ENCODE assay signal across 18 mouse cellular contexts in genomic region chr6:38109871-38110270, GRCm38 (mm10). TPM values are rescaled to one million over a fixed set of nuclear protein-coding genes. Genes with fewer than 3 reads are reported as not detected.
DNase-seq lines count a peak whose midpoint lies in the region; ATAC-seq lines count a peak whose summit lies in the region.
"Had no signal": no experiment of that assay in that cellular context is flagged by ENCODE, and none has a peak within 500 bp of the region (broad histone marks: within the 10 kb centered on the region; RNA-seq: fewer than 3 reads in every experiment).

No protein-coding gene starts in this region.

- H3K27me3 ChIP-seq in heart, embryonic 15.5 days: no peaks in the 10 kb centered on the region
- H3K27me3 ChIP-seq in hindbrain, embryonic 13.5 days: no peaks in the 10 kb centered on the region
- H3K27me3 ChIP-seq: forebrain, embryonic 12.5 days; midbrain, embryonic 13.5 days; Patski had no signal

- no peaks in the 10 kb centered on the region for H3K9me3 ChIP-seq in heart, embryonic 15.5 days (replicated peaks)
- H3K9me3 ChIP-seq in hindbrain, embryonic 13.5 days: no peaks in the 10 kb centered on the region
- H3K9me3 ChIP-seq: forebrain, embryonic 12.5 days; hindbrain, embryonic 10.5 days; liver, embryonic 15.5 days; midbrain, embryonic 13.5 days had no signal

- no peaks in the 10 kb centered on the region for H3K36me3 ChIP-seq in heart, embryonic 15.5 days
- no peaks in the 10 kb centered on the region for H3K36me3 ChIP-seq in hindbrain, embryonic 13.5 days
- H3K36me3 ChIP-seq: forebrain, embryonic 12.5 days; hindbrain, embryonic 10.5 days; liver, embryonic 15.5 days; midbrain, embryonic 13.5 days had no signal

- WGBS in heart, embryonic 15.5 days: 19% methylated on average over 9 of the region's 9 CpGs
- 16% methylated on average over 9 of the region's 9 CpGs for WGBS in hindbrain, embryonic 13.5 days

- H3K4me1 ChIP-seq in heart, embryonic 15.5 days (replicated peaks): no peaks in the 10 kb centered on the region
- no peaks in the 10 kb centered on the region for H3K4me1 ChIP-seq in hindbrain, embryonic 13.5 days (replicated peaks)
- H3K4me1 ChIP-seq: liver, embryonic 15.5 days had no signal

- H3K9ac ChIP-seq in heart, embryonic 15.5 days: no peak overlapping the region
- no peak overlapping the region for H3K9ac ChIP-seq in hindbrain, embryonic 13.5 days
- H3K9ac ChIP-seq: forebrain, embryonic 12.5 days; liver, embryonic 15.5 days; midbrain, embryonic 13.5 days had no signal

- no peak overlapping the region for H3K27ac ChIP-seq in heart, embryonic 15.5 days
- no peak overlapping the region for H3K27ac ChIP-seq in hindbrain, embryonic 13.5 days
- H3K27ac ChIP-seq: forebrain, embryonic 12.5 days; hindbrain, embryonic 10.5 days; liver, embryonic 15.5 days; midbrain, embryonic 13.5 days had no signal

- H3K4me3 ChIP-seq in heart, embryonic 15.5 days: no peak overlapping the region
- H3K4me3 ChIP-seq in hindbrain, embryonic 13.5 days: no peak overlapping the region
- H3K4me3 ChIP-seq: forebrain, embryonic 12.5 days; hindbrain, embryonic 10.5 days; liver, embryonic 15.5 days; midbrain, embryonic 13.5 days had no signal

- no peak for ATAC-seq in heart, embryonic 15.5 days (replicated peaks; ENCODE audit: insufficient number of reproducible peaks, insufficient read depth, low FRiP score, low read depth)
- no peak for ATAC-seq in hindbrain, embryonic 13.5 days (ENCODE audit: low FRiP score)
- ATAC-seq: CD4-positive, CD25-positive, alpha-beta regulatory T cell, adult 4 months; intestine, postnatal 0 days; Patski had no signal

- H3K4me2 ChIP-seq in heart, embryonic 15.5 days: peak overlapping the region; percentile 12; the same call in 1 of the 2 replicates
- no peak overlapping the region for H3K4me2 ChIP-seq in hindbrain, embryonic 13.5 days
- H3K4me2 ChIP-seq: forebrain, embryonic 12.5 days; liver, embryonic 15.5 days; midbrain, embryonic 13.5 days had no signal

- no peak for DNase-seq in heart, postnatal 4 days
- peak; percentile 10 for DNase-seq in retina, embryonic 14.5 days (ENCODE audit: low spot score)
- no peak for DNase-seq in retina, postnatal 1 day
- DNase-seq in kidney, postnatal 14 days: peak; percentile 46
- no peak for DNase-seq in T-cell, adult 2 months (ENCODE audit: low spot score)
- no peak for DNase-seq in spleen, postnatal 10 days (ENCODE audit: low spot score in 2 of 2)
- DNase-seq: adrenal gland, adult 2 months; gastrocnemius, postnatal 10 days had no signal

RNA-seq across cellular contexts. Expression of gene Tmem213, which starts 0.8 kb away (rescaled TPM):
- polyA plus RNA-seq in heart, embryonic 15.5 days (2015; fragmentation: Nextera tagmentation; extraction: Ambion mirVana): 1.3 and 2.0 TPM in 2 replicates
- total RNA-seq in heart, postnatal 4 days (2021): not detected
- not detected in 2 replicates for polyA plus RNA-seq in hindbrain, embryonic 13.5 days (2015; fragmentation: Nextera tagmentation; extraction: Ambion mirVana)
- total RNA-seq: adrenal gland, adult 2 months; gastrocnemius, postnatal 10 days had no signal
- polyA plus RNA-seq: adrenal gland, adult 2 months; CD4-positive, CD25-positive, alpha-beta regulatory T cell, adult 4 months; forebrain, embryonic 12.5 days; hindbrain, embryonic 10.5 days; intestine, postnatal 0 days; liver, embryonic 15.5 days; neural tube, embryonic 14.5 days; Patski had no signal

RNA-seq across cellular contexts. Expression of gene Atp6v0a4, which starts 14.5 kb away (rescaled TPM):
- polyA plus RNA-seq in heart, embryonic 15.5 days (2015; fragmentation: Nextera tagmentation; extraction: Ambion mirVana): 0.69 and 0.77 TPM in 2 replicates
- 1 to 10 TPM; 2.1 to 2.9 TPM for total RNA-seq in heart, postnatal 4 days (2021)
- 0.18 and 0.34 TPM in 2 replicates for polyA plus RNA-seq in hindbrain, embryonic 13.5 days (2015; fragmentation: Nextera tagmentation; extraction: Ambion mirVana)
- polyA plus RNA-seq: CD4-positive, CD25-positive, alpha-beta regulatory T cell, adult 4 months; forebrain, embryonic 12.5 days; hindbrain, embryonic 10.5 days had no signal

Comparison
In these comparisons a context has a peak if more than half of its experiments do, and no peak if none do; other contexts are left out.
1. DNase-seq: peak in retina, embryonic 14.5 days (single experiment) and kidney, postnatal 14 days (single experiment); none in heart, postnatal 4 days (single experiment), retina, postnatal 1 day (single experiment), T-cell, adult 2 months (single experiment) and spleen, postnatal 10 days (0 of 2).